Mouse (Mus musculus) frontal cortex, adult (tissue): ENCODE results near the gene Slc39a9.

ENCODE experiments used
- ATAC-seq: cut with Nextera tagmentation; 2 replicates; pipeline ENCODE4 v1.9.2; 2017; ENCODE audit warnings: mild to moderate bottlenecking, moderate library complexity, mixed read lengths; ENCODE audit not compliant: low TSS enrichment

Gene Slc39a9

DNA sequence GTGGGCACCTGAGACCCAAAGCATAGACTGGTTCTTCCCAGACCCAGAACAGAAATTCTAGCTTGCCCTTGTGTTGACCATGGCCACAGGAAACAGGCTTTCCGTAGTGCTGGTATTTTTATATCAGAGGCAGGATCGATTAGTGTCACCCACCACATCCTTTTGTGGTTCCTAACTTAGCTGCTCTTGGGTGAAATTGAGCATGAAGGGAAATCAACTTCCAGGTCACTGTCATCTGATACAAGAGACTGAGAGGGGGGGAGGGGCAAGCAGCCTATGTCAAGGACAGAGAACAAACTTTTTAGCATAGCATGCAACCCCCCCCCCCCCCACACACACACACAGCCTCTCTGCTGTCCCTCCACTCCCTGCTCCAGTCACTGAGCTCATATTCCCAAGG is 75.5 kb downstream of the Slc39a9 start:
- ATAC-seq, result no peak

GRCm38 (mm10) chr12:80720507-80720906 is 76.8 kb downstream of the Slc39a9 start:
- ATAC-seq, result no peak

GRCm38 (mm10) chr12:80721458-80721857 is 77.8 kb downstream of the Slc39a9 start:
- no peak for ATAC-seq

- peak; percentile 77 for ATAC-seq
Measured at GRCm38 (mm10) chr12:80724853-80725559, 81.3 kb downstream of the Slc39a9 start.

DNA sequence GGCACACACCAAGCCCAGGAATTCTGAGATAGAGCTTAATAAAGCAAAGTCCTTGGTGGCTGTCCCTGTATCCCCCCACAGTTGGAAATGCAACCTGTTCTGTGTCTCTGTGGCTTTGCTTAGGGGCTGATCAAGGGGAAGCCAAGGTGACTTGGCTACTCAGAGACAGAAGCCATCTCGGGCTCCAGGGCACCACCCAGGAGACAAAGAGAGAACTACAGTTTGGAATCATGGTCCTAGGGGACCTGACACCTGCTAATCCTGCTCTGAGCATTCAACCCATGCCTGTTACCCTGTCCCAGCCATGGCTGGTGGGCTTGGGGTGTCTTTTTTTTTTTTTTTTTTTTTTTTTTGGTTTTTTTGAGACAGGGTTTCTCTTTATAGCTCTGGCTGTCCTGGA is 84.5 kb downstream of the Slc39a9 start:
- no peak for ATAC-seq

- ATAC-seq, result no peak
Measured at GRCm38 (mm10) chr12:80728814-80729213, 85.1 kb downstream of the Slc39a9 start.

DNA sequence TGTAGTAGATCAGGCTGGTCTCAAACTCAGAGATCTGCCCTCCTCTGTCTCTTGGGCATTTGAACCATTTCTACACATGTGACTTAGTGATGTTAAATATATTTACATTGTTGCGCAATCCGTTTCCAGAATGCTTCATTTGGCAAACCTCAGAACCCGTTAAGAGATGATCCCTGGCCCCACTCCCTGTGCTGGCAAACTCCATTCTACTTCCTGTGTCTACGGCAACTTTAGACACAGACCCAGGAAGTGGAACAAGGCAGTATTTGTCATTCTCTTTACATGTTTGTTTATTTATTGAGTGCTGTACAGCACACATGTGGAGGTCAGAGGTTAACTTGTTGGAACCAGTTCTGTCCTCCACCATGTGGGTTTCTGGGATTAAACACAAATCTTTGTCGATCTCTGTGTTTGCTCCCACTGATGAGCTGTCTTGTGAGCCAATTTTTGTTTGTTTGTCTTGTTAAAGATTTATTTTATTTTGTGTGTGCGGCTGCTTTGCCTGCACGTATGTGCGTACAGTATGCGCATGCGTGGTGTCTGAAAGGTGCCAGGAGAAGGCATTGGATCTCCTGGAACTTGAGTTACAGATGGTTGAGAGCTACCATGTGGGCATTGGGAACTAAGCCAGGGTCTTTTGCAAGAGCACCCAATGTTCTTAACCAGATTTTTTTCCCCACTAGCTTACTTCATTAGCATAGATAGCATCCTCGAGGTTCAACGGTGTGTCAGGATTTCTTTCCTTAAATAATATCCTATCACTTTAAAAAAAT is 86.3 kb downstream of the Slc39a9 start:
- no peak for ATAC-seq

- peak; percentile 98 for ATAC-seq
Measured at GRCm38 (mm10) chr12:80730567-80730966, 86.9 kb downstream of the Slc39a9 start.
